8 mouse cellular contexts compared by ENCODE assay signal in the genomic region with DNA sequence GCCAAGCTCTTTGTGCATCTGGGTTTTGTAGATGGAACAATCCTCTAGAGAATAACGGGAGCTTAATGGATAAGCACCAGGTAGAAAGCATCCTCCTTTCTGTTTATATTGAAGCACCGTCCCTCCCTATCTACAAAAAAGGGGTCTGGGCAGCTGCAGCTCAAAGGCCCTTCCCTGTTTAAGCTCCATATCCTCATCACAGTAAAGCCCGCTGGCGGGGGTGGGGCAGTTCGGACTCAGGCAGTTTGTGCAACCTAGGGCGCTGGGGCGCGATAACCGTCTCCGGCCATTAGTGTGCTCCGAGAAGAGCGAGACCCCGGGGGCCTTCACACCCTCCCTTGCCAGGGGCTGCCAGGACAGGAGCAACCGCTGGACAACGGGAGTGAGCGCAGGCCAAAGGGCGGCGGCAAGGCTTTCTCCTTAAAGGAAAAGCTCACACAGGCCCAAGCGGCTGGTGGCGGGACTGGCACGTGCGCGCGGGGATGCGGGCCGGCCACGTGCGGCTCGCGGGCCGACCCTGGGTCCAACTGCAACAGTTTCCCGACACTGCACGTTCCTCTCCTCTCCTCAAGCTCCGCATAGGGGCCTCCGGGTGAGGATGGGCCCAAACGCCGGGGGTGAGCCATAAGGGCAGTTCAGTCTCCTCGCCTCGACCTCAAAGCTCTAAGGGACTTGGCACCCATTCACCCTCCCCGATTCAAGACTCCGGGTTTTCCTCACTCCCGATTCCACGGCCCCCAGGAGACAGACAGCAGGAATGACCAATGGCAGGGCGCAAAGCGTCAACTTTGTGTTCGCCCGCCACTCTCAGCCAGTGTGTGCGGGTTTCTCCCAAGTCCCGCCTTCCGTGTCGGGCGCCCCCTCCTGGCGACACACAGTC. TPM values are rescaled to one million over a fixed set of nuclear protein-coding genes. Genes with fewer than 3 reads are reported as not detected.
A peak's percentile ranks its signal among the peaks of the same experiment; 100 is the strongest.
DNase-seq lines count a peak whose midpoint lies in the region; ATAC-seq and TF ChIP-seq lines count a peak whose summit lies in the region.

No protein-coding gene starts in this region.

- peaks cover 7% of the 10 kb centered on the region for H3K27me3 ChIP-seq in forebrain, embryonic 10.5 days (ENCODE audit: poor library complexity, severe bottlenecking)
- H3K27me3 ChIP-seq in heart, embryonic 15.5 days = no peaks in the 10 kb centered on the region
- H3K27me3 ChIP-seq in liver, embryonic 14.5 days (ENCODE audit: control insufficient read depth, insufficient read depth, low read length) = no peaks in the 10 kb centered on the region
- H3K27me3 ChIP-seq in neural tube, embryonic 12.5 days (replicated peaks) = no peaks in the 10 kb centered on the region

- peak; percentile 97 to 99 for DNase-seq in CD8-positive naive resting alpha-beta T cell, adult 2 months (ENCODE audit: low read depth in 2 of 2, low spot score in 2 of 2)
- DNase-seq in c-Kit-positive CD71-negative TER-119-negative erythroid progenitor cells, embryonic 14.5 days (ENCODE audit: low read depth) = peak; percentile 97
- DNase-seq in forebrain, embryonic 10.5 days (ENCODE audit: extremely low spot score, low spot score) = peak; percentile 99
- peak; percentile 100 for DNase-seq in kidney, postnatal 25 days
- peak; percentile 98 to 99 (median 99) for DNase-seq in liver, embryonic 14.5 days (ENCODE audit: low read depth in 3 of 3, low spot score in 3 of 3)
- DNase-seq in telencephalon, adult 2 months (ENCODE audit: low read depth, low spot score) = peak; percentile 99

- 3% methylated on average over 53 of the region's 53 CpGs for WGBS in forebrain, embryonic 10.5 days
- 5% methylated on average over 53 of the region's 53 CpGs for WGBS in heart, embryonic 15.5 days
- 3% methylated on average over 53 of the region's 53 CpGs for WGBS in liver, embryonic 14.5 days (ENCODE audit: insufficient replicate concordance)
- WGBS in neural tube, embryonic 12.5 days = 1% methylated on average over 53 of the region's 53 CpGs

- H3K36me3 ChIP-seq in forebrain, embryonic 10.5 days (replicated peaks) = peaks cover 25% of the 10 kb centered on the region
- peaks cover 10% of the 10 kb centered on the region; the same call in 1 of the 2 replicates for H3K36me3 ChIP-seq in heart, embryonic 15.5 days
- H3K36me3 ChIP-seq in liver, embryonic 14.5 days (replicated peaks; ENCODE audit: control insufficient read depth, insufficient read depth, low read depth) = peaks cover 15% of the 10 kb centered on the region
- H3K36me3 ChIP-seq in neural tube, embryonic 12.5 days = peaks cover 16% of the 10 kb centered on the region

- H3K4me3 ChIP-seq in forebrain, embryonic 10.5 days = peak overlapping the region; percentile 100
- peak overlapping the region; percentile 91 for H3K4me3 ChIP-seq in heart, embryonic 15.5 days
- H3K4me3 ChIP-seq in liver, embryonic 14.5 days (ENCODE audit: insufficient read depth in 1 of 2, low read depth in 2 of 2, low read length in 2 of 2) = peak overlapping the region; percentile 71 to 100
- H3K4me3 ChIP-seq in neural tube, embryonic 12.5 days = peak overlapping the region; percentile 85

- TF ChIP-seq EP300 in liver, embryonic 14.5 days (IDR thresholded peaks at IDR 0.05; ENCODE audit: low read depth) = peak; percentile 35

- H3K9ac ChIP-seq in heart, embryonic 15.5 days = peak overlapping the region; percentile 78
- H3K9ac ChIP-seq in liver, embryonic 14.5 days (replicated peaks) = peak overlapping the region; percentile 94
- H3K9ac ChIP-seq in neural tube, embryonic 12.5 days = peak overlapping the region; percentile 90

- H3K4me2 ChIP-seq in heart, embryonic 15.5 days = peak overlapping the region; percentile 86
- peak overlapping the region; percentile 100 for H3K4me2 ChIP-seq in liver, embryonic 14.5 days (ENCODE audit: low read depth)
- peak overlapping the region; percentile 85 for H3K4me2 ChIP-seq in neural tube, embryonic 12.5 days (replicated peaks)

- H3K27ac ChIP-seq in forebrain, embryonic 10.5 days = peak overlapping the region; percentile 100
- H3K27ac ChIP-seq in heart, embryonic 15.5 days = peak overlapping the region; percentile 99
- H3K27ac ChIP-seq in liver, embryonic 14.5 days = peak overlapping the region; percentile 97
- H3K27ac ChIP-seq in neural tube, embryonic 12.5 days = peak overlapping the region; percentile 99

- ATAC-seq in heart, embryonic 15.5 days (replicated peaks; ENCODE audit: insufficient number of reproducible peaks, insufficient read depth, low FRiP score, low read depth) = peak; percentile 65
- peak; percentile 63 for ATAC-seq in liver, embryonic 14.5 days (ENCODE audit: insufficient read depth)
- ATAC-seq in neural tube, embryonic 12.5 days (ENCODE audit: low FRiP score, low read depth) = peak; percentile 81

- TF ChIP-seq CTCF in liver, embryonic 14.5 days (IDR thresholded peaks at IDR 0.05; ENCODE audit: low read depth) = peak; percentile 100

- H3K4me1 ChIP-seq in forebrain, embryonic 10.5 days = peaks cover 57% of the 10 kb centered on the region
- H3K4me1 ChIP-seq in heart, embryonic 15.5 days (replicated peaks) = peaks cover 41% of the 10 kb centered on the region
- peaks cover 20 to 28% of the 10 kb centered on the region in 2 experiments for H3K4me1 ChIP-seq in liver, embryonic 14.5 days (replicated peaks; ENCODE audit: control insufficient read depth in 2 of 2, insufficient read depth in 2 of 2, low read length in 1 of 2)
- peaks cover 29% of the 10 kb centered on the region for H3K4me1 ChIP-seq in neural tube, embryonic 12.5 days

- no peaks in the 10 kb centered on the region for H3K9me3 ChIP-seq in forebrain, embryonic 10.5 days
- no peaks in the 10 kb centered on the region for H3K9me3 ChIP-seq in heart, embryonic 15.5 days (replicated peaks)
- H3K9me3 ChIP-seq in liver, embryonic 14.5 days (ENCODE audit: control insufficient read depth, low read length) = no peaks in the 10 kb centered on the region
- no peaks in the 10 kb centered on the region for H3K9me3 ChIP-seq in neural tube, embryonic 12.5 days

RNA-seq across cellular contexts. Expression of a gene that starts 1.7 kb away (rescaled TPM):
- polyA plus RNA-seq in forebrain, embryonic 10.5 days (2016; fragmentation: Nextera tagmentation; extraction: Ambion mirVana) = 2,941 and 3,273 TPM in 2 replicates
- polyA plus RNA-seq in heart, embryonic 15.5 days (2015; fragmentation: Nextera tagmentation; extraction: Ambion mirVana) = 791 and 881 TPM in 2 replicates
- polyA plus RNA-seq in liver, embryonic 14.5 days (2012; rRNA removed) = 466 and 1,286 TPM in 2 replicates
- 993 and 1,059 TPM in 2 replicates for polyA plus RNA-seq in liver, embryonic 14.5 days (2014; fragmentation: Nextera tagmentation; extraction: Ambion mirVana)
- polyA plus RNA-seq in neural tube, embryonic 12.5 days (2016; fragmentation: Nextera tagmentation; extraction: Ambion mirVana) = 2,887 and 2,907 TPM in 2 replicates

RNA-seq across cellular contexts. Expression of a gene that starts 57.6 kb away (rescaled TPM):
- 64.3 and 68.0 TPM in 2 replicates for polyA plus RNA-seq in forebrain, embryonic 10.5 days (2016; fragmentation: Nextera tagmentation; extraction: Ambion mirVana)
- 61.6 and 73.0 TPM in 2 replicates for polyA plus RNA-seq in heart, embryonic 15.5 days (2015; fragmentation: Nextera tagmentation; extraction: Ambion mirVana)
- 18.0 and 20.0 TPM in 2 replicates for polyA plus RNA-seq in liver, embryonic 14.5 days (2012; rRNA removed)
- polyA plus RNA-seq in liver, embryonic 14.5 days (2014; fragmentation: Nextera tagmentation; extraction: Ambion mirVana) = 23.6 and 25.2 TPM in 2 replicates
- polyA plus RNA-seq in neural tube, embryonic 12.5 days (2016; fragmentation: Nextera tagmentation; extraction: Ambion mirVana) = 98.8 and 104 TPM in 2 replicates

RNA-seq across cellular contexts. Expression of a gene that starts 57.8 kb away (rescaled TPM):
- polyA plus RNA-seq in forebrain, embryonic 10.5 days (2016; fragmentation: Nextera tagmentation; extraction: Ambion mirVana) = 74.3 and 75.9 TPM in 2 replicates
- 21.7 and 25.3 TPM in 2 replicates for polyA plus RNA-seq in heart, embryonic 15.5 days (2015; fragmentation: Nextera tagmentation; extraction: Ambion mirVana)
- polyA plus RNA-seq in liver, embryonic 14.5 days (2012; rRNA removed) = 16.3 and 16.5 TPM in 2 replicates
- 11.4 and 12.2 TPM in 2 replicates for polyA plus RNA-seq in liver, embryonic 14.5 days (2014; fragmentation: Nextera tagmentation; extraction: Ambion mirVana)
- 66.1 and 70.1 TPM in 2 replicates for polyA plus RNA-seq in neural tube, embryonic 12.5 days (2016; fragmentation: Nextera tagmentation; extraction: Ambion mirVana)

Comparison
In these comparisons a context has a peak if more than half of its experiments do, and no peak if none do; other contexts are left out.
1. Peak in every context shown above with its lines: DNase-seq, ATAC-seq, H3K4me3 ChIP-seq and H3K27ac ChIP-seq.